Mouse (Mus musculus): ENCODE measurements around the gene Erich3. TPM values are rescaled to one million over a fixed set of nuclear protein-coding genes. Genes with fewer than 3 reads are reported as not detected.

Gene Erich3
- total RNA-seq, 2 experiments from 2014 or later, result 0.05 to 0.06 TPM

- intact Hi-C loops (cut with DNase I), result no loop called here
These were observed 94.4 kb downstream of the Erich3 start for GRCm38 (mm10) chr3:154758089-154758488.

GRCm38 (mm10) chr3:154761108-154761507, 97.4 kb downstream of the Erich3 start:
- intact Hi-C loops (cut with DNase I), result no loop called here
- no peak for DNase-seq (ENCODE audit: low spot score)

More at GRCm38 (mm10) chr3:154758089-154758488, 94.4 kb downstream of the Erich3 start:
- DNase-seq (ENCODE audit: low spot score), result no peak

- intact Hi-C loops (cut with DNase I), result no loop called here
- DNase-seq (ENCODE audit: low spot score), result no peak
These were observed 99.7 kb downstream of the Erich3 start for GRCm38 (mm10) chr3:154763374-154763773.

GRCm38 (mm10) chr3:154764115-154764514, 100.5 kb downstream of the Erich3 start:
- DNase-seq (ENCODE audit: low spot score), result no peak
- intact Hi-C loops (cut with DNase I), result no loop called here

- DNase-seq (ENCODE audit: low spot score), result no peak
- intact Hi-C loops (cut with DNase I), result no loop called here
These were observed 102.7 kb downstream of the Erich3 start for GRCm38 (mm10) chr3:154766321-154766720.

- intact Hi-C loops (cut with DNase I), result no loop called here
- DNase-seq (ENCODE audit: low spot score), result no peak
These were observed 108.0 kb downstream of the Erich3 start for GRCm38 (mm10) chr3:154771651-154772050.

GRCm38 (mm10) chr3:154778836-154779595, 115.4 kb downstream of the Erich3 start:
- intact Hi-C loops (cut with DNase I), result no loop called here
- no peak for DNase-seq (ENCODE audit: low spot score)

- no peak for DNase-seq (ENCODE audit: low spot score)
- intact Hi-C loops (cut with DNase I), result loop anchor here (5.0 kb wide), 1 partner anchor 134 kb away; no protein-coding TSS in a partner anchor
These were observed 122.7 kb downstream of the Erich3 start for GRCm38 (mm10) chr3:154786354-154786753.

GRCm38 (mm10) chr3:154787611-154788010, 124.0 kb downstream of the Erich3 start:
- intact Hi-C loops (cut with DNase I), result loop anchor here (5.0 kb wide), 1 partner anchor 135 kb away; no protein-coding TSS in a partner anchor
- no peak for DNase-seq (ENCODE audit: low spot score)

- no peak for DNase-seq (ENCODE audit: low spot score)
- intact Hi-C loops (cut with DNase I), result no loop called here
These were observed 129.9 kb downstream of the Erich3 start for GRCm38 (mm10) chr3:154793571-154793970.

- DNase-seq (ENCODE audit: low spot score), result no peak
These were observed 135.1 kb downstream of the Erich3 start for GRCm38 (mm10) chr3:154798806-154799205.

GRCm38 (mm10) chr3:154800454-154800853, 136.8 kb downstream of the Erich3 start:
- intact Hi-C loops (cut with DNase I), result loop anchor here (5.0 kb wide), 1 partner anchor 148 kb away; no protein-coding TSS in a partner anchor

More at GRCm38 (mm10) chr3:154798806-154799205, 135.1 kb downstream of the Erich3 start:
- intact Hi-C loops (cut with DNase I), result no loop called here

GRCm38 (mm10) chr3:154800888-154801429, 137.3 kb downstream of the Erich3 start:
- DNase-seq (ENCODE audit: low spot score), result no peak
- intact Hi-C loops (cut with DNase I), result loop anchor here (5.0 kb wide), 1 partner anchor 149 kb away; no protein-coding TSS in a partner anchor

More at GRCm38 (mm10) chr3:154800454-154800853, 136.8 kb downstream of the Erich3 start:
- DNase-seq (ENCODE audit: low spot score), result no peak

GRCm38 (mm10) chr3:154806626-154807025, 143.0 kb downstream of the Erich3 start:
- intact Hi-C loops (cut with DNase I), result no loop called here
- DNase-seq (ENCODE audit: low spot score), result no peak

- no peak for DNase-seq (ENCODE audit: low spot score)
- intact Hi-C loops (cut with DNase I), result no loop called here
These were observed 146.7 kb downstream of the Erich3 start for GRCm38 (mm10) chr3:154810273-154810870.

GRCm38 (mm10) chr3:154811281-154811680, 147.6 kb downstream of the Erich3 start:
- DNase-seq (ENCODE audit: low spot score), result no peak
- intact Hi-C loops (cut with DNase I), result no loop called here

GRCm38 (mm10) chr3:154811833-154812232, 148.2 kb downstream of the Erich3 start:
- intact Hi-C loops (cut with DNase I), result no loop called here

GRCm38 (mm10) chr3:154812893-154813292, 149.2 kb downstream of the Erich3 start:
- intact Hi-C loops (cut with DNase I), result no loop called here
- DNase-seq (ENCODE audit: low spot score), result no peak

More at GRCm38 (mm10) chr3:154811833-154812232, 148.2 kb downstream of the Erich3 start:
- DNase-seq (ENCODE audit: low spot score), result no peak

GRCm38 (mm10) chr3:154815606-154816005, 151.9 kb downstream of the Erich3 start:
- intact Hi-C loops (cut with DNase I), result no loop called here
- DNase-seq (ENCODE audit: low spot score), result no peak

- DNase-seq (ENCODE audit: low spot score), result no peak
- intact Hi-C loops (cut with DNase I), result no loop called here
These were observed 152.6 kb downstream of the Erich3 start for GRCm38 (mm10) chr3:154816231-154816630.
